Mouse (Mus musculus): ENCODE data around the gene Xpo6. TPM values are rescaled to one million over a fixed set of nuclear protein-coding genes. Genes with fewer than 3 reads are reported as not detected.

The Xpo6 gene
- polyA plus RNA-seq, 1 experiment from 2014 or later = 69.3 TPM

DNA sequence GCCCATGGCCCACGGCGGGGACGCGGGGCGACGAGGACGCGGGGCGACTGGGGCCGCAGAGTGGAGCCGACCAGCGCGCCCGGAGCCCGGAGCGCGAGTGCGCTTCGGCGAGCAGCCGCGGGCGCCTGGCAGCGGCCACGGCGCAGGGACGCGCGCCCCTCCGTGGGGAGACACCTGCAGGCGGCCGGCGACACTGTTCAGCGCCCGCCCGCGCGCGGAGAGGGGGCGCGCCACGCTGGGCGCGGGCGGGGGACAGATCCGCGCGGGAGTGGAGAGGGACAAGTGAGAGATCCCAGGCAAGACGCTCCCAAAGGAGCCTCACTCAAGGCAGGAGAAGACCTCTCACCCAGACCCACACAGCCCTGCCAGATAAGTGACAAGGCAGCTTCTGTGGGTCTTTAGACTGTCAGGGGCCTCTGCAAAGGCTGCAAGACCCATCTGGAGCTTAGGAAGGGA is 118.0 kb downstream of the Xpo6 start, which contains the start of gene Gsg1l:
TSS of gene Gsg1l (minus strand) at position 126 of the 456 bp plus-strand sequence.
- ATAC-seq (ENCODE audit: low FRiP score) = peak; percentile 68
- H3K9me3 ChIP-seq (ENCODE audit: control insufficient read depth, low read length) = no peaks in the 10 kb centered on the region
- DNase-seq (ENCODE audit: low spot score) = peak; percentile 41
- peak within 1 kb of the TSS; percentile 78 for H3K9ac ChIP-seq
- H3K4me2 ChIP-seq (replicated peaks) = peak within 1 kb of the TSS; percentile 98
- peaks cover 35% of the 10 kb centered on the region for H3K27me3 ChIP-seq (ENCODE audit: control insufficient read depth, insufficient read depth, low read length)
- H3K27ac ChIP-seq = peak within 1 kb of the TSS; percentile 1; the same call in 1 of the 2 replicates
- WGBS = 0% methylated on average over 38 of the region's 49 CpGs
- peak within 1 kb of the TSS; percentile 62 for H3K4me3 ChIP-seq (replicated peaks; ENCODE audit: low read length)
- H3K4me1 ChIP-seq (replicated peaks; ENCODE audit: control insufficient read depth, insufficient read depth, low read length) = peaks cover 12% of the 10 kb centered on the region; the same call in 1 of the 2 replicates
- H3K36me3 ChIP-seq (replicated peaks; ENCODE audit: control insufficient read depth, insufficient read depth) = no peaks in the 10 kb centered on the region

DNA sequence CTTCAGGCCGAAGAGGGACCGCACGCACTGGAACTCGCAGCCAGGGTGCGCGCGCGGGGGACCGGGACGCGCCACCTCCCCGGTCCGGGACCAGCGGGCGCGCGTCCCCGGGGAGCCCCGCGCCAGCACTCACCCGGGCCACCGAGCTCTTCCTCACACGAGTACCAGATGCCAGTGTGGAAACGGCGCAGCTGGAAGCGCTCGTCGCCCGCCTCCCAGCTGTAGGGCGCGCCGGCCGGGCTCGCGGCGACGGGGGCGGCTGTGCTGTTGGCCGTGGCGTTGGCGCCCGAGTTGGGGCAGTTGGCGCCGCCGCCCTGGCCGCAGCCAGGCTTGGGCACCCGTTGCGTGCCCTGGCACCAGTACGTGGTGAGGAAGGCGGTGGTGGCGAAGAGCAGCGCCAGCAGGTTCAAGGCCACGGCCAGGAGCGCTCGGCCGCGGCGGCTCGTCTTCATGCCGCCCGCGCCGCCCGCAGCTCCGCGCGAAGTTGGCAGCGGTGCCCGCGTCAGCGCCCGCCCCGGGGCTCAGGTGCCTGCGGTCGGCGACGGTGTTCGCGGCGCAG is 118.5 kb downstream of the Xpo6 start:
- 1% methylated on average over 79 of the region's 80 CpGs for WGBS

DNA sequence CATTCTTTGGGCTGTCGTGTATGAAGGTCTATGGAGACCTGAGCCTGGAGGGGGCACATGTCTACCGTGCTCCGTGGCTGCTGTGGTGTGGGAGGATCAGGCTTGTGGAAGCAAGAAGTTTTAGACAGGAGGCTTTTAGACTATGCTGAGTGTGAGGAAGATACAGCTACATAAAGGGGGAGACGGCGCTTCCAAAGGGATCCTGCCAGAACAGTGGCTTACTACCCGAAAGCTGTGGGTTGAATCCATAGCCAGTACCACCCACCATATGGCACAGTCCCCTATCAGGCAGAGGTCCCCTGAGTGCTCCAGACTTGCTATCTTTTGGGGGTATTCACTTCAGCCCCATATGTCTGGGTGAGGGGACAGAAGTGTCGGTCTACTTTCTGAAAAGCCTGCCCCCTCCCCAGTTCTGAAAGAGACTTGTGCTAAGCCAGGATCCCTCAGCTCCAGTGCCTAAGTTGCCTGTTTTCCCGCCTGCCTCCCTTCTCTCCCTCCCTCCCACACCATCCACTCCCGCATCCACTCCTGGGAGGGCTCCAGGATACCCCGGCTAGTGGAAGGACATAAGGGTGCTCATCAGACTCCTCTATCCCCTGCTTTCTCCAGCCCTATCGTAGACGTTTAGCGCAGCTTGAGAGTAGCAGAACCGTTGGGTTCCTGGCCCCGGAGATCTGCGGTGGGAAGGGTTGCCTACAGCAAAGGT is 119.2 kb downstream of the Xpo6 start:
- Histone ChIP-seq H3K9ac (peak overlapping the region; percentile 78), H3K9me3 (ENCODE audit: control insufficient read depth, low read length) (no peaks in the 10 kb centered on the region), H3K27me3 (ENCODE audit: control insufficient read depth, insufficient read depth, low read length) (peaks cover 32% of the 10 kb centered on the region), H3K4me2 (replicated peaks) (peak overlapping the region; percentile 98), H3K27ac (peak overlapping the region; percentile 1; the same call in 1 of the 2 replicates), H3K4me1 (replicated peaks; ENCODE audit: control insufficient read depth, insufficient read depth, low read length) (peaks cover 9% of the 10 kb centered on the region; the same call in 1 of the 2 replicates), H3K4me3 (replicated peaks; ENCODE audit: low read length) (peak overlapping the region; percentile 62), H3K36me3 (replicated peaks; ENCODE audit: control insufficient read depth, insufficient read depth) (no peaks in the 10 kb centered on the region)
- WGBS = 14% methylated on average over 16 of the region's 16 CpGs
- ATAC-seq (ENCODE audit: low FRiP score) = no peak
- DNase-seq (ENCODE audit: low spot score) = no peak

More for the DNA sequence above, 118.5 kb downstream of the Xpo6 start:
- Histone ChIP-seq H3K4me1 (replicated peaks; ENCODE audit: control insufficient read depth, insufficient read depth, low read length) (peaks cover 12% of the 10 kb centered on the region; the same call in 1 of the 2 replicates), H3K36me3 (replicated peaks; ENCODE audit: control insufficient read depth, insufficient read depth) (no peaks in the 10 kb centered on the region), H3K9ac (peak overlapping the region; percentile 78), H3K27ac (peak overlapping the region; percentile 1; the same call in 1 of the 2 replicates), H3K4me3 (replicated peaks; ENCODE audit: low read length) (peak overlapping the region; percentile 62), H3K4me2 (replicated peaks) (peak overlapping the region; percentile 98), H3K9me3 (ENCODE audit: control insufficient read depth, low read length) (no peaks in the 10 kb centered on the region), H3K27me3 (ENCODE audit: control insufficient read depth, insufficient read depth, low read length) (peaks cover 32% of the 10 kb centered on the region)
- no peak for DNase-seq (ENCODE audit: low spot score)
- ATAC-seq (ENCODE audit: low FRiP score) = peak; percentile 11; the same call in 1 of the 2 replicates

DNA sequence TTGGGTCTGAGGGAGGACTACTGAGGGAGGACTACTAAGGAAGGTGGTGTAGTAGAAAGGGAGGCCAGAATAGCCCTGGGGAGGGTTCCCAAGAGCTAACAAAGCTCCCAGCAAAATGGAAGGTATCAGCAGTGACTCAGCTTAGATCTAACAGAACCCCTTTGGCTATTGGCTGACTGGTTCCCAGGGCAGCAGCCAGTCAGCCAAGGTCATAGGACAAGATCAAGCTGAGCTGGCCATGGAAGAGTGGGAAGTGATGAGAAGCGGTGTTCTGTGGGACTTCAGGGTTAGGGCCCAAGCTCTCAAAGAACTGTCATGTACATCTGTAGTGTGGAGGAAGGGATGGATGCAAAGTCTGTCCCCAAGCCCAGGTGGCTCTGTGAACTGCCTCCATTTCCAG is 123.4 kb downstream of the Xpo6 start:
- Histone ChIP-seq H3K27ac (no peak overlapping the region), H3K4me3 (replicated peaks; ENCODE audit: low read length) (no peak overlapping the region), H3K36me3 (replicated peaks; ENCODE audit: control insufficient read depth, insufficient read depth) (no peaks in the 10 kb centered on the region), H3K9ac (no peak overlapping the region), H3K27me3 (ENCODE audit: control insufficient read depth, insufficient read depth, low read length) (peaks cover 17% of the 10 kb centered on the region), H3K4me1 (replicated peaks; ENCODE audit: control insufficient read depth, insufficient read depth, low read length) (peaks cover 3% of the 10 kb centered on the region; the same call in 1 of the 2 replicates), H3K9me3 (ENCODE audit: control insufficient read depth, low read length) (no peaks in the 10 kb centered on the region), H3K4me2 (replicated peaks) (no peak overlapping the region)
- no peak for ATAC-seq (ENCODE audit: low FRiP score)
- 92% methylated on average over 1 of the region's 1 CpGs for WGBS
- no peak for DNase-seq (ENCODE audit: low spot score)

DNA sequence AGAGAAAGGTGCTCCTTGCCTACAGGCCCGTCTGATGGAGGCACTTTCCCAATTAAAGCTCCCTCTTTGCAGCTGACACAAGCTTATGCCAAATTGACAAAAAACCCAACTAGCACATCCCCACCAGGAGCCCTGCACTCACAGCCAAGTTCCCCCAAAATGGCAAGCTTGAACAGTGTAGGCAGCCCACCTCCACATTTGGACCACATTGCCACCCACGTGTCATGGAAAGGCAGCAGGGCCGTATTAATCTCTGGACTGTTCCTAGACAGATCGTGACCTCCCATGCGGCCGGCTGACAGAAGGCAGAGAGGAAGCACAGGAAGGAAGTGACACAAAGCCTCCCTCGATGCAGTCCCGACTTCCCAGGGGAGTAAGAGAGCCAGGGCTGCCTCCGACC is 125.2 kb downstream of the Xpo6 start:
- Histone ChIP-seq H3K36me3 (replicated peaks; ENCODE audit: control insufficient read depth, insufficient read depth) (no peaks in the 10 kb centered on the region), H3K9me3 (ENCODE audit: control insufficient read depth, low read length) (no peaks in the 10 kb centered on the region), H3K4me1 (replicated peaks; ENCODE audit: control insufficient read depth, insufficient read depth, low read length) (peaks cover 3% of the 10 kb centered on the region; the same call in 1 of the 2 replicates), H3K4me3 (replicated peaks; ENCODE audit: low read length) (no peak overlapping the region), H3K27ac (no peak overlapping the region), H3K27me3 (ENCODE audit: control insufficient read depth, insufficient read depth, low read length) (0 out of 2 replicates have a peak, but pooled peaks cover under 1% of the 10 kb centered on the region), H3K4me2 (replicated peaks) (no peak overlapping the region), H3K9ac (no peak overlapping the region)
- ATAC-seq (ENCODE audit: low FRiP score) (no peak), DNase-seq (ENCODE audit: low spot score) (no peak)
- WGBS = 79% methylated on average over 9 of the region's 9 CpGs

DNA sequence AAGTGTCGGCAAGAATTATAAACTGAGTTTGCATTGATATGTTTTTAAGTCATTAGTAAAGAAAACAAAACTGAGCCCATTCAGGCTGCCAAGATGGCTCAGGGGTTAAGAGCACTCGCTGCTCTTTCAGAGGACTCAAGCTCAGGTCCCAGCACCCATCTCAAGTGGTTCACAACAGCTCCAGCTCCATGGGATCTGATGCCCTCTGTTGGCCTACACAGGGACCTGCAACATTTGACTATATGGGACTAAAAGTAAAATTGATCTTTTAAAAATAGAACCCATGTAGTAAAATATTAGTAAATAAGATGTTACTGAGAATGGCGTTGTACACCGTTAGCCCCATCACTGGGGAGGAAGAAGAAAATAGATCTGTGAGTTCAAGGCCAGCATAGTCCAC is 130.0 kb downstream of the Xpo6 start:
- WGBS = 97% methylated on average over 4 of the region's 4 CpGs
- ATAC-seq (ENCODE audit: low FRiP score) (no peak), DNase-seq (ENCODE audit: low spot score) (no peak)
- Histone ChIP-seq H3K9ac (no peak overlapping the region), H3K4me3 (replicated peaks; ENCODE audit: low read length) (no peak overlapping the region), H3K4me2 (replicated peaks) (no peak overlapping the region), H3K4me1 (replicated peaks; ENCODE audit: control insufficient read depth, insufficient read depth, low read length) (no peaks in the 10 kb centered on the region), H3K27me3 (ENCODE audit: control insufficient read depth, insufficient read depth, low read length) (no peaks in the 10 kb centered on the region), H3K36me3 (replicated peaks; ENCODE audit: control insufficient read depth, insufficient read depth) (no peaks in the 10 kb centered on the region), H3K9me3 (ENCODE audit: control insufficient read depth, low read length) (no peaks in the 10 kb centered on the region), H3K27ac (no peak overlapping the region)

DNA sequence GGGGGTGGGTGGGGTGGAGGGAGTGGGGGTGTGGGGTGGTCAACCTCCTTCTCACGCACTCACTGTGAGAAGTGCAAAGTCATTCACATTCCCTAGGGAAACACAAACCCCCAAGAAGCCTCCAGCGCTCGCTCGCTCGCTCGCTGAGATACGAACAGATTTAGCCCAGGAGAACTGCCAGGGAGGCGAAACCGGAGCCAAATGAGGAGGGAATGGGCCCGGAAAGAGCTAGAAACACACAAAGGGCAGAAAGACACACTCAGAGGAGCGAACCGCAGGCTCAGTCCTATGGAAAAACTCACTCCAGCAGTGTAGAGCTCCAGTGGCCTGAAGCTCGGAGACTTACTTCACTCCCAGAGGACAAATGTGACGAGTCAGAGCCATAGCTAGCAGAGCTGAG is 133.5 kb downstream of the Xpo6 start:
- WGBS = 48% methylated on average over 14 of the region's 14 CpGs
- Histone ChIP-seq H3K27me3 (ENCODE audit: control insufficient read depth, insufficient read depth, low read length) (no peaks in the 10 kb centered on the region), H3K4me1 (replicated peaks; ENCODE audit: control insufficient read depth, insufficient read depth, low read length) (peaks cover 5% of the 10 kb centered on the region; the same call in 1 of the 2 replicates), H3K9ac (no peak overlapping the region), H3K4me3 (replicated peaks; ENCODE audit: low read length) (no peak overlapping the region), H3K9me3 (ENCODE audit: control insufficient read depth, low read length) (no peaks in the 10 kb centered on the region), H3K27ac (no peak overlapping the region), H3K36me3 (replicated peaks; ENCODE audit: control insufficient read depth, insufficient read depth) (no peaks in the 10 kb centered on the region), H3K4me2 (replicated peaks) (no peak overlapping the region)
- peak; percentile 27; the same call in 1 of the 2 replicates for ATAC-seq (ENCODE audit: low FRiP score)
- DNase-seq (ENCODE audit: low spot score) = peak; percentile 68

DNA sequence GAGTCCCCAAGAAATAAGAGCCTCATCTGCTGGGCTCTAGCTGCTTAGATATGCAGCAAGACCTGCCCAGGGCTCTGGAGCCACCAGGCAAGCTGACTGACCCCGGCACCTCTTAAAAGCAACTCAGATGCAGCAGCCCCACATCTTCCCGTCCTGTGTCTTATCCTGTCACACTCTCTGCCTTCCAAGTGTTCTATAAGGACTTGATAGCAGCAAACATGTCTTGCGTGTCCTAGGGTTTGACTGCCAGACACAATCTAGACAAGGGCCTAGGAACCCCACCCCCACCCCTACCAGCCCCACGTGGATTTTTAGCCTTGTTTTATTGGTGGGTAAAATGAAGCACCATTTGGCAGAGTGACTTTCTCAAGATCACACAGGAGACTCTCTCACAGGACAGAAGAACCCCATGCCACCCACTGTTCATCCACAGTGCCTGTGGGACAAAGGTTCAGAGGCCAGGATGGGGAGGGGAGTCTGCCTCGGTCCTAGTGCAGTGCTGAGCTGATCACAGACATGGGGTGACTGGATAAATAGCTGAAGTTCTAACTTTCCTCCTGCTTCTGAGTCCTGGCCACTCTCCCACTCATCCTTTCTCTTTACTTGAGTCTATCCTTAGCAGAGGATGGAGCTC is 134.9 kb downstream of the Xpo6 start:
- no peak overlapping the region for H3K4me3 ChIP-seq (replicated peaks; ENCODE audit: low read length)
- H3K9ac ChIP-seq = no peak overlapping the region
- WGBS = 66% methylated on average over 5 of the region's 5 CpGs
- no peak overlapping the region for H3K27ac ChIP-seq
- H3K4me2 ChIP-seq (replicated peaks) = no peak overlapping the region
- no peaks in the 10 kb centered on the region for H3K36me3 ChIP-seq (replicated peaks; ENCODE audit: control insufficient read depth, insufficient read depth)
- no peaks in the 10 kb centered on the region for H3K27me3 ChIP-seq (ENCODE audit: control insufficient read depth, insufficient read depth, low read length)
- peaks cover 5% of the 10 kb centered on the region; the same call in 1 of the 2 replicates for H3K4me1 ChIP-seq (replicated peaks; ENCODE audit: control insufficient read depth, insufficient read depth, low read length)
- DNase-seq (ENCODE audit: low spot score) (no peak), ATAC-seq (ENCODE audit: low FRiP score) (no peak)
- no peaks in the 10 kb centered on the region for H3K9me3 ChIP-seq (ENCODE audit: control insufficient read depth, low read length)

DNA sequence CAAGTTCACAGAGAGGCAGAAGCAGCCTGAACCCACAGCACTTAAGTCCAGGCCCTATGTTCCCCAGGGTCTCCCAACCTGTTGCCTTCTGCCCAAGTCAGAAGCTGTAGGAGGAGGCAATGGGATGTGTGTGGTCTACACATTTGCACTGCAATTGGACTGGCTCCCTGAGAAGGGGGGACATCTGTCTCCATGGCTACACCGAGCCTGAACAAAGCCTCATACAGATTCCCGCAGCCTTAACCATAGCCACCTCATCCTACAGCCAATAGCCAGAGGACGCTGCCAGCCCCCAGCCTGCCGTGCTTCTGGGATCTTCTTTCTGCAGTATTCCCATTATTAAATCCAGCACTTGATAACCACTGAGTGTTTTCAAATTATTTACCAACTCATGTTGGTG is 138.1 kb downstream of the Xpo6 start:
- H3K9me3 ChIP-seq (ENCODE audit: control insufficient read depth, low read length) = no peaks in the 10 kb centered on the region
- no peak overlapping the region for H3K4me3 ChIP-seq (replicated peaks; ENCODE audit: low read length)
- no peaks in the 10 kb centered on the region for H3K36me3 ChIP-seq (replicated peaks; ENCODE audit: control insufficient read depth, insufficient read depth)
- 14% methylated on average over 4 of the region's 4 CpGs for WGBS
- no peaks in the 10 kb centered on the region for H3K27me3 ChIP-seq (ENCODE audit: control insufficient read depth, insufficient read depth, low read length)
- DNase-seq (ENCODE audit: low spot score) (no peak), ATAC-seq (ENCODE audit: low FRiP score) (no peak; the same call in 1 of the 2 replicates)
- no peak overlapping the region for H3K27ac ChIP-seq
- H3K9ac ChIP-seq = no peak overlapping the region
- H3K4me2 ChIP-seq (replicated peaks) = no peak overlapping the region
- peaks cover 10% of the 10 kb centered on the region; the same call in 1 of the 2 replicates for H3K4me1 ChIP-seq (replicated peaks; ENCODE audit: control insufficient read depth, insufficient read depth, low read length)

Data from hindbrain, embryonic 14.5 days (tissue).